Mouse (Mus musculus): Measurements from ENCODE around the gene Myo1e.

DNA sequence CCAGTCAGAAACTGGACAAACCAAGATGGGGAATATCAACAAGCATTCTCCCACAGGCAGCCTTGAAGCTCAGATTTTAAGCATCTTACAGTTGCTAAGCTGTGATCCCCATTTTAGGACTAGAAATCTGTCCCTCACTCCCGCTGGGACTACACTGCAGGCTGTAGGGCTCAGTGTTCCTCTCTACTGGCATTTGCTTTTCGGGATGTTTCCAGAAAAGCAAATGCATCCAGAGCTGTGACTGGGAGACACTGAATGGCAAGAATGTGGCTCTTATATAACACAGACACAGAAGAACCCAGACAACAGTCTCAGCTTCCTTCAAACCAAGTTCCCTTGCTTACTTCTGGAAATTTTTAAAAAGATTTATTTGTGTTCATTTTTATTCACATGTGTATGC lies 158.8 kb downstream of the Myo1e start:
- TF ChIP-seq CTCF (IDR thresholded peaks at IDR 0.05; ENCODE audit: low read depth, low read length) (no peak), POLR2A (IDR thresholded peaks at IDR 0.05; ENCODE audit: borderline replicate concordance, low read depth, low read length) (no peak)

Measured in bone marrow macrophage, adult 2 months (primary cell).